Comparison of ENCODE assay signal across 8 mouse cellular contexts in the genomic region with DNA sequence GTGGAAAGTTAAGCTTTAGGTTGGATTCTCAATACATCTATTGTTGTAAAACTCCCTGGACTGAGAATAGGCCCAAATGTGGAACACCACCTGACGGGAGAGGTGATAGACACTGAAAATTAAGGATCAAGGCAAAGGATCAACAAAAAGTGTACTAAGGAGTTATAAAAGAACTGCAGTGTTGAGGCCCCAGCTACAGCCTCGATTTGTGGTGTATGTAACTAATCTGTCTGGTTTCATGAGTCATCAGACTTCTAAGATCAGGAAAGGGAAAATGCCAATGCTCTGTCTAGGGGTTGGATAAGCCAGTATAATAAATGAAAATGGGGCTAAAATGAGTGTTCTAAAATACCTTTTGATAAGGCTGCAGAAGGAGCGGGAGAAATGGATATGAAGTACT. TPM values are rescaled to one million over a fixed set of nuclear protein-coding genes. Genes with fewer than 3 reads are reported as not detected.
DNase-seq lines count a peak whose midpoint lies in the region; ATAC-seq and TF ChIP-seq lines count a peak whose summit lies in the region.

No protein-coding gene starts in this region.

- H3K4me2 ChIP-seq in lung, postnatal 0 days (replicated peaks; ENCODE audit: low read depth, low read length): peak overlapping the region; percentile 63
- peak overlapping the region; percentile 83 for H3K4me2 ChIP-seq in intestine, postnatal 0 days (replicated peaks; ENCODE audit: low read depth)
- peak overlapping the region; percentile 85 for H3K4me2 ChIP-seq in stomach, embryonic 14.5 days (replicated peaks; ENCODE audit: low read depth, low read length)

- H3K27ac ChIP-seq in lung, postnatal 0 days (ENCODE audit: low read length): peak overlapping the region; percentile 100
- peak overlapping the region; percentile 100 for H3K27ac ChIP-seq in embryonic facial prominence, embryonic 10.5 days (replicated peaks)
- H3K27ac ChIP-seq in intestine, postnatal 0 days (ENCODE audit: low read depth, low read length): peak overlapping the region; percentile 100
- H3K27ac ChIP-seq in stomach, embryonic 14.5 days (ENCODE audit: low read length): peak overlapping the region; percentile 100

- DNase-seq in lung, postnatal 0 days (ENCODE audit: low spot score): peak; percentile 66
- no peak for DNase-seq in lung, postnatal 4 days
- DNase-seq in embryonic facial prominence, embryonic 10.5 days (ENCODE audit: low spot score): no peak
- DNase-seq in testis, postnatal 10 days (ENCODE audit: low spot score): no peak
- DNase-seq in left cerebral cortex, adult 9 months (ENCODE audit: low spot score in 2 of 2): no peak
- DNase-seq in spleen, postnatal 4 days (ENCODE audit: low spot score in 2 of 2): no peak

- peak overlapping the region; percentile 92 for H3K4me3 ChIP-seq in lung, postnatal 0 days (ENCODE audit: low read depth, low read length)
- H3K4me3 ChIP-seq in embryonic facial prominence, embryonic 10.5 days: peak overlapping the region; percentile 96
- H3K4me3 ChIP-seq in intestine, postnatal 0 days (ENCODE audit: low read depth, low read length): peak overlapping the region; percentile 91
- peak overlapping the region; percentile 80 for H3K4me3 ChIP-seq in stomach, embryonic 14.5 days (ENCODE audit: low read depth, low read length)

- H3K27me3 ChIP-seq in lung, postnatal 0 days (replicated peaks; ENCODE audit: insufficient read depth, low read length): no peaks in the 10 kb centered on the region
- no peaks in the 10 kb centered on the region for H3K27me3 ChIP-seq in embryonic facial prominence, embryonic 10.5 days (replicated peaks; ENCODE audit: low read depth, poor library complexity, severe bottlenecking)
- no peaks in the 10 kb centered on the region for H3K27me3 ChIP-seq in intestine, postnatal 0 days (replicated peaks; ENCODE audit: control insufficient read depth, insufficient read depth, low read length)
- H3K27me3 ChIP-seq in stomach, embryonic 14.5 days (ENCODE audit: control insufficient read depth, insufficient read depth, low read length): no peaks in the 10 kb centered on the region

- no peak for ATAC-seq in lung, postnatal 0 days
- ATAC-seq in intestine, postnatal 0 days: no peak
- ATAC-seq in stomach, embryonic 14.5 days (ENCODE audit: insufficient number of reproducible peaks, insufficient read depth, low FRiP score, low read depth): no peak

- peak overlapping the region; percentile 60 for H3K9ac ChIP-seq in lung, postnatal 0 days (replicated peaks; ENCODE audit: low read depth)
- H3K9ac ChIP-seq in intestine, postnatal 0 days (ENCODE audit: low read depth, low read length): peak overlapping the region; percentile 94
- peak overlapping the region; percentile 69 for H3K9ac ChIP-seq in stomach, embryonic 14.5 days (replicated peaks; ENCODE audit: low read depth, low read length)

- WGBS in lung, postnatal 0 days: 10% methylated on average over 3 of the region's 3 CpGs
- 34% methylated on average over 3 of the region's 3 CpGs for WGBS in embryonic facial prominence, embryonic 10.5 days
- WGBS in intestine, postnatal 0 days: 7% methylated on average over 3 of the region's 3 CpGs
- WGBS in stomach, embryonic 14.5 days: 21% methylated on average over 3 of the region's 3 CpGs

- no peaks in the 10 kb centered on the region for H3K9me3 ChIP-seq in lung, postnatal 0 days (ENCODE audit: low read length)
- H3K9me3 ChIP-seq in embryonic facial prominence, embryonic 10.5 days: no peaks in the 10 kb centered on the region
- no peaks in the 10 kb centered on the region for H3K9me3 ChIP-seq in intestine, postnatal 0 days (ENCODE audit: control insufficient read depth)
- no peaks in the 10 kb centered on the region for H3K9me3 ChIP-seq in stomach, embryonic 14.5 days (ENCODE audit: control insufficient read depth, low read depth, low read length)

- H3K36me3 ChIP-seq in lung, postnatal 0 days (ENCODE audit: insufficient read depth, low read length): no peaks in the 10 kb centered on the region
- peaks cover 23% of the 10 kb centered on the region for H3K36me3 ChIP-seq in embryonic facial prominence, embryonic 10.5 days (replicated peaks)
- no peaks in the 10 kb centered on the region for H3K36me3 ChIP-seq in intestine, postnatal 0 days (ENCODE audit: control insufficient read depth, insufficient read depth)
- H3K36me3 ChIP-seq in stomach, embryonic 14.5 days (ENCODE audit: control insufficient read depth, insufficient read depth, low read length): peaks cover 3% of the 10 kb centered on the region; the same call in 1 of the 2 replicates

- no peak for TF ChIP-seq EP300 in lung, postnatal 0 days (IDR thresholded peaks at IDR 0.05)

- peaks cover 7% of the 10 kb centered on the region; the same call in 1 of the 2 replicates for H3K4me1 ChIP-seq in lung, postnatal 0 days (ENCODE audit: insufficient read depth, low read depth, low read length)
- peaks cover 31% of the 10 kb centered on the region for H3K4me1 ChIP-seq in embryonic facial prominence, embryonic 10.5 days
- no peaks in the 10 kb centered on the region; the same call in 1 of the 2 replicates for H3K4me1 ChIP-seq in intestine, postnatal 0 days (replicated peaks; ENCODE audit: control insufficient read depth, insufficient read depth, low read length)
- H3K4me1 ChIP-seq in stomach, embryonic 14.5 days (ENCODE audit: control insufficient read depth, insufficient read depth, low read length): peaks cover 14% of the 10 kb centered on the region

- no peak for TF ChIP-seq CTCF in lung, postnatal 0 days (IDR thresholded peaks at IDR 0.05)
- TF ChIP-seq CTCF in intestine, postnatal 0 days (IDR thresholded peaks at IDR 0.05; ENCODE audit: low read depth): no peak

RNA-seq across cellular contexts. Expression of gene Setd5, which starts 1.9 kb away (rescaled TPM):
- 44.2 and 44.9 TPM in 2 replicates for polyA plus RNA-seq in lung, postnatal 0 days (2015; fragmentation: Nextera tagmentation; extraction: Ambion mirVana)
- polyA plus RNA-seq in embryonic facial prominence, embryonic 10.5 days (2016; fragmentation: Nextera tagmentation; extraction: Ambion mirVana): 85.8 and 90.1 TPM in 2 replicates
- 32.2 and 32.9 TPM in 2 replicates for polyA plus RNA-seq in intestine, postnatal 0 days (2015; fragmentation: Nextera tagmentation; extraction: Ambion mirVana)
- polyA plus RNA-seq in stomach, embryonic 14.5 days (2014; fragmentation: Nextera tagmentation; extraction: Ambion mirVana): 114 and 123 TPM in 2 replicates

RNA-seq across cellular contexts. Expression of gene Thumpd3, which starts 29.2 kb away (rescaled TPM):
- polyA plus RNA-seq in lung, postnatal 0 days (2015; fragmentation: Nextera tagmentation; extraction: Ambion mirVana): 24.0 and 25.3 TPM in 2 replicates
- polyA plus RNA-seq in embryonic facial prominence, embryonic 10.5 days (2016; fragmentation: Nextera tagmentation; extraction: Ambion mirVana): 65.8 and 66.2 TPM in 2 replicates
- polyA plus RNA-seq in intestine, postnatal 0 days (2015; fragmentation: Nextera tagmentation; extraction: Ambion mirVana): 36.0 and 36.6 TPM in 2 replicates
- polyA plus RNA-seq in stomach, embryonic 14.5 days (2014; fragmentation: Nextera tagmentation; extraction: Ambion mirVana): 42.6 and 47.0 TPM in 2 replicates
